Mouse (Mus musculus) mouse embryonic stem cell (cell line): ENCODE data around the gene Bicdl2.

ENCODE experiments used
- in situ Hi-C, 2 experiments: fragments of 300-500 bp; cut with MboI; formaldehyde crosslinking; loops; 1 replicate in 1 of 2; 3 replicates in 1 of 2; pipeline ENCODE4 v1.14.3; 2019 to 2020; ENCODE audit warnings: low sequenced_read_pairs in 2 of 2, low pct_unique_long_range_greater_than_20kb in 1 of 2, mixed read lengths in 1 of 2; ENCODE audit not compliant: unreplicated experiment in 1 of 2

Bicdl2 gene

GRCm38 (mm10) chr17:23699131-23700077 lies 39.1 kb downstream of the Bicdl2 start:
- in situ Hi-C loops: no loop called here

- in situ Hi-C loops: no loop called here
Measured at GRCm38 (mm10) chr17:23700079-23700478, 39.8 kb downstream of the Bicdl2 start.

GRCm38 (mm10) chr17:23703301-23703700 lies 43.0 kb downstream of the Bicdl2 start:
- in situ Hi-C loops: no loop called here

- in situ Hi-C loops: loop anchor here (5.0 kb wide), 2 partner anchors 32 to 42 kb away; partner anchors contain the start of genes Bicdl2 (in 1 of the 2), Hcfc1r1 (in 1 of the 2) and Thoc6 (in 1 of the 2)
Measured at GRCm38 (mm10) chr17:23704741-23705140, 44.4 kb downstream of the Bicdl2 start.

- in situ Hi-C loops: loop anchor here (5.0 kb wide), 2 partner anchors 33 to 43 kb away; partner anchors contain the start of genes Bicdl2 (in 1 of the 2), Hcfc1r1 (in 1 of the 2) and Thoc6 (in 1 of the 2)
Measured at GRCm38 (mm10) chr17:23705525-23706104, 45.3 kb downstream of the Bicdl2 start.

- in situ Hi-C loops: loop anchor here (5.0 kb wide), 2 partner anchors 34 to 44 kb away; partner anchors contain the start of genes Bicdl2 (in 1 of the 2), Hcfc1r1 (in 1 of the 2) and Thoc6 (in 1 of the 2)
Measured at GRCm38 (mm10) chr17:23706212-23706611, 45.9 kb downstream of the Bicdl2 start.

GRCm38 (mm10) chr17:23717003-23717402 lies 56.7 kb downstream of the Bicdl2 start:
- in situ Hi-C loops: no loop called here
